Mouse (Mus musculus) intestine, postnatal 0 days (tissue): ENCODE measurements around the gene Slc18a3. TPM values are rescaled to one million over a fixed set of nuclear protein-coding genes. Genes with fewer than 3 reads are reported as not detected.

Source experiments
- ATAC-seq: fragments of 200-750 bp; cut with Nextera tagmentation; 2 replicates; pipeline ENCODE4 v1.8.0; 2017; ENCODE audit warnings: mild to moderate bottlenecking, moderate TSS enrichment, moderate library complexity
- H3K27ac ChIP-seq: fragments of 300-500 bp; sonication (generic); 2 replicates; pipeline ENCODE4 v1.5.1; 2014; ENCODE audit warnings: mild to moderate bottlenecking, low read depth, low read length, moderate library complexity
- H3K27me3 ChIP-seq: fragments of 300-500 bp; sonication (generic); replicated peaks from 2 replicates; pipeline ENCODE4 v1.6.1; 2014; ENCODE audit warnings: low read length, mixed read lengths; ENCODE audit not compliant: control insufficient read depth, insufficient read depth
- H3K36me3 ChIP-seq: fragments of 300-500 bp; sonication (generic); 2 replicates; pipeline ENCODE4 v1.6.1; 2014; ENCODE audit warnings: mild to moderate bottlenecking, moderate library complexity; ENCODE audit not compliant: control insufficient read depth, insufficient read depth
- H3K4me1 ChIP-seq: fragments of 300-500 bp; sonication (generic); replicated peaks from 2 replicates; pipeline ENCODE4 v1.6.1; 2014; ENCODE audit warnings: antibody characterized with exemption, low read length, mixed read lengths; ENCODE audit not compliant: control insufficient read depth, insufficient read depth
- H3K4me2 ChIP-seq: fragments of 300-500 bp; sonication (generic); replicated peaks from 2 replicates; pipeline ENCODE4 v1.6.1; 2014; ENCODE audit warnings: low read depth, mild to moderate bottlenecking, moderate library complexity
- H3K4me3 ChIP-seq: fragments of 300-500 bp; sonication (generic); 2 replicates; pipeline ENCODE4 v1.5.1; 2014; ENCODE audit warnings: low read depth, low read length
- H3K9ac ChIP-seq: fragments of 300-500 bp; sonication (generic); 2 replicates; pipeline ENCODE4 v1.6.1; 2014; ENCODE audit warnings: mild to moderate bottlenecking, low read depth, low read length
- H3K9me3 ChIP-seq: fragments of 300-500 bp; sonication (generic); 2 replicates; pipeline ENCODE4 v1.6.1; 2016; ENCODE audit warnings: mixed run types; ENCODE audit not compliant: control insufficient read depth
- CTCF ChIP-seq: sonication (generic); IDR thresholded peaks from 2 replicates; pipeline ENCODE4 v1.5.1; 2016; ENCODE audit warnings: low read depth, mild to moderate bottlenecking, control low read depth, antibody characterized with exemption, moderate library complexity
- WGBS: fragments of 180-500 bp; shearing (Covaris S2); extraction: QIAGEN DNeasy Blood & Tissue Kit; methylation state at CpG from one replicate; pipeline ENCODE4 v1.1.7; 2014; 5-methylcytosine and 5-hydroxymethylcytosine counted together
- polyA plus RNA-seq: library from polyadenylated mRNA; unstranded; fragments of >200 nt; fragmentation: Nextera tagmentation; extraction: Ambion mirVana; gene quantifications from 2 replicates; pipeline ENCODE4 v1.2.1, GENCODE M21; 2015

Gene Slc18a3
- polyA plus RNA-seq, 1 experiment from 2014 or later = 5.8 TPM

DNA sequence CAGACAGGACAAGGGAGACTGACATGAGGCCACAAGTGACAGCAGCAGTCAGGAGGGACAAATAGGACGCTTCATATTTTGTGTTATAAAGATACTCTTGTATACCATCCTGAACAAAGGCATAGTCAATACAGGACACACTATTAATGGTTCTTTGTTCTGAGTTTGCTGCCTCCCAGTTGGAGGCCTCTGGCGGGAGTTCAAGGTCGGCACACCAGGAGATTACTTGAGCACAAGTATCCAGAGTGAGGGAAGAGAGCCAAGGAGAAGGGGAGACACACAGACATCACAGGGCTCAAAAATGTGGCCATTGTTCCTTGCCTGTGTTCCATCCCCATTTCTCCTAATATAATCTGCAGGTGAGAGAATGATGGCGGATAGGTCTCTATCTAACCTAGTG lies 42.6 kb upstream of the Slc18a3 start:
- H3K9ac ChIP-seq = no peak overlapping the region
- no peaks in the 10 kb centered on the region for H3K4me1 ChIP-seq
- no peaks in the 10 kb centered on the region for H3K27me3 ChIP-seq
- H3K27ac ChIP-seq = no peak overlapping the region
- WGBS = 70% methylated on average over 4 of the region's 4 CpGs
- no peak for TF ChIP-seq CTCF
- no peaks in the 10 kb centered on the region for H3K9me3 ChIP-seq
- H3K4me2 ChIP-seq = no peak overlapping the region
- no peaks in the 10 kb centered on the region for H3K36me3 ChIP-seq
- no peak overlapping the region for H3K4me3 ChIP-seq
- ATAC-seq = no peak

- no peak overlapping the region for H3K27ac ChIP-seq
- no peaks in the 10 kb centered on the region for H3K4me1 ChIP-seq
- no peaks in the 10 kb centered on the region for H3K36me3 ChIP-seq
- 88% methylated on average over 10 of the region's 10 CpGs for WGBS
- H3K27me3 ChIP-seq = no peaks in the 10 kb centered on the region
- no peak overlapping the region for H3K4me3 ChIP-seq
- TF ChIP-seq CTCF = no peak
- no peak overlapping the region for H3K9ac ChIP-seq
- no peak overlapping the region for H3K4me2 ChIP-seq
- H3K9me3 ChIP-seq = no peaks in the 10 kb centered on the region
- ATAC-seq = no peak
These were observed 41.7 kb upstream of the Slc18a3 start for GRCm38 (mm10) chr14:32506329-32506728.

DNA sequence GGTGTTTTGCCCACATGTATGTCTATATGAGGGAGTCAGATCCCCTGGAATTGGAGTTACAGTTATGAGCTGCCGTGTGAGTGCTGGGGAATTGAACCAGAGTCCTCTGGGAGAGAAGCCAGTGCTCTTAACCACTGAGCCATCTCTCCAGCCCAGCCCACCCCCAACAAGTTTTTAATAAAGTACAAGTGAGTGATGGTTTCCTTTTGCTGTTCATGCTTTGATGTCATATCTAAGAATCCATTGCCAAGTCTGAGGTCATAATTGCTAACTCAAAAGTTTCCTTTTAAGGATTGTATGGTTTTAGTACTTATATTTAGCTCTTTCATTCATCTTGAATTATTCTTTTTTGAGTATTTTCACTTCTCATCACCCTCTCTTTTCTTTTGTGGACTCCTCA lies 39.2 kb upstream of the Slc18a3 start:
- 80% methylated on average over 1 of the region's 1 CpGs for WGBS

GRCm38 (mm10) chr14:32502764-32503688 lies 38.4 kb upstream of the Slc18a3 start:
- TF ChIP-seq CTCF = no peak
- H3K27me3 ChIP-seq = no peaks in the 10 kb centered on the region
- H3K4me3 ChIP-seq = no peak overlapping the region
- H3K4me1 ChIP-seq = no peaks in the 10 kb centered on the region
- H3K27ac ChIP-seq = no peak overlapping the region
- 75% methylated on average over 9 of the region's 9 CpGs for WGBS
- no peaks in the 10 kb centered on the region for H3K9me3 ChIP-seq
- no peak overlapping the region for H3K4me2 ChIP-seq
- no peaks in the 10 kb centered on the region for H3K36me3 ChIP-seq
- H3K9ac ChIP-seq = no peak overlapping the region
- ATAC-seq = no peak

More for the DNA sequence above, 39.2 kb upstream of the Slc18a3 start:
- H3K27me3 ChIP-seq = no peaks in the 10 kb centered on the region
- ATAC-seq = no peak
- H3K9ac ChIP-seq = no peak overlapping the region
- H3K27ac ChIP-seq = no peak overlapping the region
- H3K4me1 ChIP-seq = no peaks in the 10 kb centered on the region
- no peak for TF ChIP-seq CTCF
- H3K9me3 ChIP-seq = no peaks in the 10 kb centered on the region
- no peak overlapping the region for H3K4me2 ChIP-seq
- no peaks in the 10 kb centered on the region for H3K36me3 ChIP-seq
- no peak overlapping the region for H3K4me3 ChIP-seq

- no peaks in the 10 kb centered on the region for H3K4me1 ChIP-seq
- no peak for TF ChIP-seq CTCF
- H3K4me2 ChIP-seq = no peak overlapping the region
- 70% methylated on average over 2 of the region's 2 CpGs for WGBS
- H3K9ac ChIP-seq = no peak overlapping the region
- no peaks in the 10 kb centered on the region for H3K36me3 ChIP-seq
- ATAC-seq = no peak
- H3K27me3 ChIP-seq = no peaks in the 10 kb centered on the region
- H3K4me3 ChIP-seq = no peak overlapping the region
- no peak overlapping the region for H3K27ac ChIP-seq
- H3K9me3 ChIP-seq = no peaks in the 10 kb centered on the region
These were observed 36.7 kb upstream of the Slc18a3 start for GRCm38 (mm10) chr14:32501303-32501702.

DNA sequence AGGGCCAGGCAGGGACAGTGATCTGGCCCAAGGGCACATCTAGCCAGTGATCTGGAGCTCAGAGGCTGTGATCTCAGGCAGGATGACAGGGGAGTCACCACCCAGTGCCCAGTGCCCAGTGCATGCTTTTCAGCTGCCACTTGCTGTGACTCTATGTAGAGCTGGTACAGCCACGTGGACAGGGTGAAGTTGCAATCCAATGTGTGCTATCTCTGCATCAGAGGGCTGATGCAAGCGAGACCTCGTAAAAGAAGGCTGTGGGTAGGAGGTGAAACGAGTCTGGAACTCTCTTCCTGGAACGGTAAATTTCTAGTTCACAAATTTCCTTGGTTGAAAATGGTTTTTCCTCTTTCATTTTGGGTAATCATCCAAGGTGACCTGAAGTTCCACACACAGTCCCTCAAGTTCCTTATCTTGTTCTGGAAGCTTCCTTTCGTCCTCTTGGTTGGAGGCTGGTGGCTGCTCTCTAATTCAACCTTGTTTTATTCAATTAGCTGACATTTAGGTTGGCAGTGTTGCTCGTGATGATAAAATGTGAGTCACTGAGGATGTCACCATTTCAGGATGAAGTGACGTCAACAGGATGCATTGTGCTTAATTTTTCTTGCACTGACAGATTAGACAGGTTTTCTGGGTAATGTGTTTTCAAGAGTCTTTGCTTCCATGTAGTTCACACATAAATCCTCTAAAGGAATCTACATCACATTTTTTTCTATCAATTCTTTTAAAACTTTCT lies 31.6 kb upstream of the Slc18a3 start:
- H3K36me3 ChIP-seq = no peaks in the 10 kb centered on the region
- no peak for TF ChIP-seq CTCF
- ATAC-seq = no peak
- no peaks in the 10 kb centered on the region for H3K4me1 ChIP-seq
- H3K4me2 ChIP-seq = no peak overlapping the region
- H3K4me3 ChIP-seq = no peak overlapping the region
- 0 out of 2 replicates have a peak, but pooled peaks cover 4% of the 10 kb centered on the region for H3K27me3 ChIP-seq
- H3K27ac ChIP-seq = no peak overlapping the region
- H3K9ac ChIP-seq = no peak overlapping the region
- no peaks in the 10 kb centered on the region for H3K9me3 ChIP-seq
- WGBS = 57% methylated on average over 8 of the region's 8 CpGs
